Mouse (Mus musculus) testis, postnatal 10 days (tissue): ENCODE data around the gene Ttc7.

Experiments
- DNase-seq: peaks from one replicate; pipeline ENCODE4 v3.0.0; 2021; ENCODE audit warnings: low spot score

Gene Ttc7

DNA sequence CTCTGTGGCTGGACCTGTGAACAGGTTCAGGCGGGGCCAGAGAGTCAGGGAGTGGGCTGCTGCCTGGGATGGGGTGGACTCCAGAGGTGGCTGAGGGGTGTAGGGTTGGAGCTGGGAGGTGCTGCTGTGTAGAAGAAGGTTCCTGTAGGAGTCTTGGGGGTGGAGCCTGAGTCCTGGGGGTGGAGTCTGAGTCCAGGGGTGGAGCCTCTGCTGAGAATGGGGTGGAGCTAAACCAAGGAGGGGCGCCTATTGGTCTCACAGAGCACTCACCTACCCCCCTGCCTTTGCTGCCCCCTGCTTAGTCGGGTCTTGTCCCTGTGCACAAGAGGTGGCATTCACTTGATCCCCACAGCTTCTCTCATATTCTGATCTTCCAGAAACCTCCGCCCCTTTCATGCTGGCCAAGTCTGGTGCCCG lies 31.9 kb downstream of the Ttc7 start:
- DNase-seq: peak; percentile 78

DNA sequence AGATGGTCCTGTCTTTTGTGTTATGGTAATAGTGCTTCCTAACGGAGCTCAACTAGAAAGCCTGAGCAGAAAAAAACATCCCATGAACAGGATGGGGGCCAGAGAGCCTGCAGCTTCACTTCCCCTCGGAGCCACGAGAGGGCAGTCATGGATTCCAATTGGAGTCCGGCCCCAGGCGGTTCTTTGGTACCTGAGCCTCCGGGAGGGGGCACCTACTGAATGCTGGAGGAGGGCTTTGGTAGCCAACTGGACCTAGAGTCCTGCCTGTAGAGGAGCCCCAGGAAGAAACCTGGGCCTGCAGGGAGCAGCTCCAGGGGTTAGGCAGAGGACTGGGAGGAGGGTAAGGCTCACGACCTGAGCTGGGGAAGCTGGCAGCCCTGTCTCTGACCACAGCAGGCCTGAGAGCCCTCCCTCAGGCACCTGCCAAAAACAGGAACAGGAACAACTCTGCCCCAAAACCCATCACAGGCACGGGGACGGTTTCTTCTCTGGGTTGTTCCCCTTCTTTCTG lies 32.4 kb downstream of the Ttc7 start:
- peak; percentile 97 for DNase-seq

- DNase-seq: no peak
Measured at GRCm38 (mm10) chr17:87315891-87316763, 33.4 kb downstream of the Ttc7 start.

- no peak for DNase-seq
Measured at GRCm38 (mm10) chr17:87317271-87317670, 34.6 kb downstream of the Ttc7 start.

DNA sequence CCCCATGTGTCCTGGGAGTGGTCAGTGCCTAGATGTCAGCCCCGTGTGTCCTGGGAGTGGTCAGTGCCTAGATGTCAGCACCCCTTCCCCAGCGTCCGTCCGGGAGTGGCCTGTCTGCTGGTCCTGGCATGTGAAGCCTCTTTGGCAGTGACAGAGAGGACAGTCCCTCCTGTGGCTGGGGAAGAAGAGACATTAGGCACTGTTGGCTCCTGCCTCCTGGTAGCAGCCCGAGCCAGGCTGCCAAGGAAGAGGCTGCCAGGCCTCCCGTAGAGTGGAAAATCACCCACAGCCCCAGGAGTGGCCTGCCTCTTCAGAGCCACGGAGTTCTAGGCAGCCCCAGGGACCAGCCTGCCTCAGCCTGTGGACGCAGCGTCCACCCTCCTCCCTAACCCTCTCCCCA lies 35.3 kb downstream of the Ttc7 start:
- DNase-seq: no peak

DNA sequence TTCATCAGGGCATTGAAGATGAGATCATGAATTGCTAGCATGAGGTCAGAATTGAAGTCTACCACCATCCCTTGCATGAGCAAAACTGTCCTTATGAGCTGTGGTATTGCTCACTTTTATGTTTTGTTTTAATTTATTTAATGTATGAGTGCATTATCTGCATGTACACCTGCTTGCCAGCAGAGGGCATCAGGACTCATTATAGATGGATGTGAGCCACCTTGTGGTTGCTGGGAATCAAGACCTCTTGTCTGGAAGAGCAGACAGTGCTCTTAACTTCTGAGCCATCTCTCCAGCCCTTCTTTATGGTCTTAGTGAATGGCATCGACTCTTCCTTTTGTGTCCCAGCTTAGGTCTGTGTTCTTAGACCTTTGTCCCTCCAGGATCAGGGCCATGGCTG lies 39.0 kb downstream of the Ttc7 start:
- no peak for DNase-seq

- no peak for DNase-seq
Measured at GRCm38 (mm10) chr17:87323215-87323614, 40.5 kb downstream of the Ttc7 start.

- no peak for DNase-seq
Measured at GRCm38 (mm10) chr17:87325501-87325900, 42.8 kb downstream of the Ttc7 start.

DNA sequence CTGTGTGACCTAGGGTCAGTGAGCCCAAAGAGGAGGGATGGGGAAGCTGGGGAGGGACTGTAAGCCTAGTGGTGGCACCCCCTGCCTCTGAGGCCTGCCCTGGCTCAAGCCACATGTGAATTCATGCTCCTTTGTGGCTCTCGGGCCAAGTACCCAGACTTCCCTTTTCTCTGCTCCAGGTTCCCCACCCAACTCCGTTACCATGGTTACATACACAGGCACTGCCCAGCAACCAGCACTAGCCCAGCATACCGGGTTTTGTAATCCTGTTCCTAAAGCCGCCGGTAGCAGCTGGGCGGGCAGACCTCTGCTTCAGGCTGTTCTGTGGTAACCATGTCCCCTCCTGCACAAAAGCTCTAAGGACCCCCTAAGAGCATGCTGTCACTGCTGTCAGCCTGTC lies 44.3 kb downstream of the Ttc7 start:
- DNase-seq: no peak

DNA sequence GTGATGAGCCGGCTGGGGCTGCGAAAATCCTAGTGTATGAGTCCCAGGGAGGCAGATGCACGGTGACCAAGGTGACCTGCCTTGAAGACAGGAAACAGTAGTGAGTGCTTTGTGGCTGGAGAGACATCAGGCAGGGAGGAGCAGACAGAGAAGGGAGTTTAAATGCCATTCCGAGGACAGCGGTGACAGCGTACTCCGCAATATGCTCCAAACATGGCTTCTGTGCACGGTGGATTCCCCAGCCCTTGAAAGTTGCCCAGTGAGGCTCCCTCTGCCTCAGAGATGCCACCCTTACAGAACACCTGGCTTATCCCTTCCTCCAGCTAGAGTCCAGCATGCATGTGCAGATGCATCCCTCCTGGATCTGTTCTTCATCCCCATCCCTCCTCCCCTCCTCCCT lies 45.0 kb downstream of the Ttc7 start:
- no peak for DNase-seq

DNA sequence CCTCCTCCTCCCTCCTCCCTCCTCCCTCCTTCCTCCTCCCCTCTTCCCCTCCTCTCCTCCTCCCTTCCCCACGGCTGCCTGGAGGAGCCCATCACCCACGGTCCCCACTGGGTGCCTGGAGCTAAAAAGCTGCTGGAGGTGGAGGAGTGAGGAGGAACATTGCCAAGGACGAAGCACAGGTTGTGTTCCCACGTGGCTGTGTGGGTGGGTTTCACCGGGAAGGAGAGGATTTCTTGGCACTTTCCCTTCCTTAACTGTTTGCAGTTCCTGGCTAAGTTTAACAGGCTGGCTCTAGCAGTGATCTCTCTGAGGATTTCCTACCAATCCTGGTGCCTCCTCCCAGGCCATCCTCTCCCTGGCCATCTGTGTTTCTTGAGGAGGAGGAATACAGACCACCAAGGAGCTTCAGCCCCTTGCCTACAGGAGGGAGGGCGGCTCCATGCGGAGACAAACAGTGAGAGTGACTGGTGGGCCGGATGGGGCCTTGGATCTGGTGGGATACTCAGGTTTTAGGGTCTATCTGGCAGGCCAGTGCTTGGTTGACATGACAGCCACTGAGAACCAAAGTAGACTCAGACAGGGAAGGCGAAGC lies 45.6 kb downstream of the Ttc7 start:
- peak; percentile 72 for DNase-seq

GRCm38 (mm10) chr17:87329144-87329700 lies 46.5 kb downstream of the Ttc7 start:
- no peak for DNase-seq

DNA sequence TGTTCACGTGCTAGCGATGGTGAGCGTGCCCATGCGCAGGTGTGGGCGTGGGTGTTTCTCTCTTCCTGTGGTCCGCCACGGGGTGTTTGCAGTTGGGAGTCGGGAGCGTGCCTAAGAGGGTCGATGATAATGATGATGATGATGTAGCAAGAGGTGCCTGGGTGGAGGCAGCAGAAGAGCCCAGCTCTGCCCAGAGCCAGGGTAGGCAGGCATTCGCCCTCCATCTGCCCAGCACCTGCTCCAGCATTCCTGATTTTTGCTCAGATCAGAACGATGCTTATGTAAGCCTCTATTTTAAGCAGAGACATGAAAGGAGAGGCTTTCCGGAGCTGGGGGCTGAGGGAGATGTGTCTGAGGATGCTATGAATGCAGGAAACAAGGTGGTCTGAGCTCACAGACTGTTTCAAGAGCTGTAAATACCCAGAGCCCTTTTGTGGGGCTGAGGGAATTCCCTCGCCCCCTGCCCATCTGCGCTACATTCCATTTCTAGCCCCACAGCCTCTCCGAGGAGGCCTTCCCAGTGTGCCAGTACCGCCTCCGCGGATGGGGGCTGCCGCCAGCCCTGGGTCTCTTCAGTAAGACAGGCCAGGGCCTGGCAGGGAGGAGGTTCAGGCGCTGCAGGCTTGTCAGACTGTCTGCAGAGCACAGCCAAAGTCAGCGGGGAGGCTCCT lies 47.7 kb downstream of the Ttc7 start:
- DNase-seq: no peak

- no peak for DNase-seq
Measured at GRCm38 (mm10) chr17:87330921-87331291, 48.2 kb downstream of the Ttc7 start.

GRCm38 (mm10) chr17:87331336-87332141 lies 48.9 kb downstream of the Ttc7 start:
- no peak for DNase-seq

- DNase-seq: no peak
Measured at GRCm38 (mm10) chr17:87332142-87332815, 49.6 kb downstream of the Ttc7 start.

DNA sequence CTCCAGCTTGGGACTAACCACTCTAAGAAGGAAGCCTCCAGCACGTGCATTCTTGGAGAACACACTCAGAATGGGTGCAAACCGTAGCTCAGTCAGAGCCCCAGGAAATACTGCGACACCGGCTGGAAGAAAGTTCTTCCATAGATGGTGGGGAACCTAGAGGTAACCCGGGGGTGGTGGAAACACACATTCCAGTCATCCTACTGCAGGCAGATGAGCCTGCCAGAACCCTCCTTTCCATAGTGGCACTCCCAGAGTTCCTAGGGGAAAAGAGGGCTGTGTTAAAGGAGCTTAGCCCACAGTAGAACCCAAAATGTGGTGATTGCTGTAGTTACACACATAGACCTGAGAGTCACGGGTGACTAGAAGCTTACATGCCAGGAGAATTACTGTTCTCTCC lies 50.2 kb downstream of the Ttc7 start:
- DNase-seq: no peak

DNA sequence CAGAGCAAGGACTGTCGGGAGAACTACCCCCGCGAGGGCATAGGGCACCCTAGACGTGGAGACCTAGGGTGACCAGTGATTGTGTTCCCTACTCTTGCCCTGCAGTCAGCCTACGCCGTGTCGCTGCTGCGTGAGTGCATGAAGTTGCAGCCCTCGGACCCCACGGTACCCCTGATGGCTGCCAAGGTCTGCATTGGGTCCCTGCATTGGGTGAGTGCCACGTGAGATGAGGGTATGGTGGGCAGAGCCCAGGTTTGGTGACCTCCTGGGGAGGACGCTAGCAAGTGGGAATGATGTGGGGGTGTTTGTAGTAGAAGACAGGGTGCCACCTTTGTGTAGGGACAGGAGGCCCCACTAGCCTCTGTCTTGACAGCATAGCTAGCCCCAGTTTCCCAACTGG lies 51.5 kb downstream of the Ttc7 start:
- DNase-seq: no peak

GRCm38 (mm10) chr17:87335152-87335551 lies 52.5 kb downstream of the Ttc7 start:
- no peak for DNase-seq

GRCm38 (mm10) chr17:87335727-87336126 lies 53.0 kb downstream of the Ttc7 start:
- DNase-seq: no peak

DNA sequence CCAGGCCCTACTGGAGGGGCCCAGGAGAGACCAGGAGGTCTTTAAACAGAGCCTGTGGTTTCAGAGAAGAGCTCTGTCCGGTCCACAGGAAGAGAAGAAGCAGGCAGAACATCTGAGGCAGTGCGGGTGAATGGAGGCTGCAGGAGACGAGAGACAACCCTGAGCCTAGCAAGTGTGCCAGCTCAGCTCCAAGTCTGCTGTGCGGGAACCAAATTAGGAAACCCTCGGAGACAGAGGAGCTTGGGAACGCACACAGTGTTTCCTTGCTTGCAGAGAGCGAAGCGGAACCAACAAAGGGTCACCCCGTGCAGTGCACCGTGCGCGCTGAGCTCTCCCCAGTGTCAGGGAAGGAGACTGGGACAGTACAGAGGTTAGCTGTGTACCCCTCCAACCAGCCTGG lies 54.2 kb downstream of the Ttc7 start:
- DNase-seq: no peak
